ENCODE assay signal across 33 mouse cellular contexts in genomic region chr19:47023546-47023945, GRCm38 (mm10). TPM values are rescaled to one million over a fixed set of nuclear protein-coding genes. Genes with fewer than 3 reads are reported as not detected.
"Had no signal": no experiment of that assay in that cellular context is flagged by ENCODE, and none has a peak within 500 bp of the region (broad histone marks: within the 10 kb centered on the region; RNA-seq: fewer than 3 reads in every experiment).

No protein-coding gene starts in this region.

- DNase-seq: left cerebral cortex, postnatal 4 days; liver; liver, embryonic 13.5 days; liver, postnatal 0 days; lung, adult 18-20 months; lung, adult 2 months; lung, embryonic 14.5 days; lung, postnatal 10 days; lung, postnatal 14 days; lung, postnatal 36 days; lung, postnatal 4 days; midbrain, embryonic 14.5 days had no signal

- ATAC-seq: liver, embryonic 12.5 days; liver, postnatal 0 days; lung, postnatal 0 days; midbrain, embryonic 13.5 days; midbrain, embryonic 15.5 days; midbrain, embryonic 16.5 days had no signal

- H3K4me2 ChIP-seq: limb, embryonic 12.5 days; limb, embryonic 13.5 days; limb, embryonic 15.5 days; liver, embryonic 11.5 days; liver, embryonic 12.5 days; liver, embryonic 13.5 days; liver, embryonic 15.5 days; lung, embryonic 14.5 days; lung, embryonic 15.5 days; midbrain, embryonic 11.5 days; midbrain, embryonic 12.5 days; midbrain, embryonic 13.5 days; midbrain, embryonic 15.5 days; neural tube, embryonic 12.5 days had no signal

- H3K27me3 ChIP-seq: midbrain, embryonic 12.5 days; midbrain, embryonic 13.5 days; midbrain, embryonic 15.5 days; neural tube, embryonic 12.5 days had no signal

- H3K4me1 ChIP-seq: limb, embryonic 15.5 days; liver, embryonic 12.5 days; liver, embryonic 13.5 days; liver, embryonic 15.5 days; megakaryocyte, embryonic 14.5 days had no signal

- H3K9ac ChIP-seq: limb, embryonic 12.5 days; limb, embryonic 13.5 days; limb, embryonic 15.5 days; liver, embryonic 12.5 days; liver, embryonic 13.5 days; liver, embryonic 14.5 days; liver, embryonic 15.5 days; liver, postnatal 0 days; lung, embryonic 14.5 days; lung, embryonic 15.5 days; midbrain, embryonic 12.5 days; midbrain, embryonic 13.5 days; midbrain, embryonic 15.5 days; neural tube, embryonic 12.5 days had no signal

- H3K27ac ChIP-seq: limb, embryonic 10.5 days; limb, embryonic 12.5 days; limb, embryonic 13.5 days; limb, embryonic 15.5 days; liver, embryonic 12.5 days; liver, embryonic 13.5 days; liver, embryonic 14.5 days; liver, embryonic 15.5 days; lung, embryonic 15.5 days; macrophage; midbrain, embryonic 10.5 days; midbrain, embryonic 12.5 days; midbrain, embryonic 13.5 days; midbrain, embryonic 15.5 days; neural tube, embryonic 12.5 days had no signal

- H3K4me3 ChIP-seq: limb, embryonic 10.5 days; limb, embryonic 12.5 days; limb, embryonic 13.5 days; limb, embryonic 15.5 days; liver, embryonic 12.5 days; liver, embryonic 13.5 days; liver, embryonic 15.5 days; lung, embryonic 15.5 days; megakaryocyte, embryonic 14.5 days; midbrain, embryonic 10.5 days; midbrain, embryonic 12.5 days; midbrain, embryonic 13.5 days; midbrain, embryonic 15.5 days; myocyte; neural tube, embryonic 12.5 days had no signal

- H3K36me3 ChIP-seq: limb, embryonic 10.5 days; limb, embryonic 12.5 days; limb, embryonic 13.5 days; limb, embryonic 15.5 days; liver, embryonic 12.5 days; liver, embryonic 13.5 days; liver, embryonic 15.5 days; lung, embryonic 15.5 days had no signal

- H3K9me3 ChIP-seq: limb, embryonic 10.5 days; limb, embryonic 12.5 days; limb, embryonic 13.5 days; limb, embryonic 15.5 days; liver, embryonic 12.5 days; liver, embryonic 13.5 days; liver, embryonic 15.5 days; lung, embryonic 15.5 days; midbrain, embryonic 10.5 days; midbrain, embryonic 12.5 days; midbrain, embryonic 13.5 days; midbrain, embryonic 15.5 days; neural tube, embryonic 12.5 days had no signal

RNA-seq across cellular contexts. Expression of gene Ina, which starts 9.0 kb away (rescaled TPM):
- polyA plus RNA-seq: liver, adult 2 months; liver, postnatal 0 days; macrophage; myocyte had no signal
